Mouse (Mus musculus) small intestine, adult 2 months (tissue): Measurements from ENCODE around the gene Cox10. TPM values are rescaled to one million over a fixed set of nuclear protein-coding genes. Genes with fewer than 3 reads are reported as not detected.

Experiments used
- H3K27ac ChIP-seq: fragments of 200-500 bp; 2 replicates; pipeline ENCODE4 v1.5.1; 2012; ENCODE audit warnings: low read depth, low read length, control low read depth, inconsistent platforms; ENCODE audit not compliant: insufficient read depth
- H3K27me3 ChIP-seq: fragments of 200-500 bp; 2 replicates; pipeline ENCODE4 v1.6.1; 2012; ENCODE audit warnings: mild to moderate bottlenecking, moderate library complexity, low read length, inconsistent platforms; ENCODE audit not compliant: control insufficient read depth, insufficient read depth
- H3K36me3 ChIP-seq: fragments of 200-500 bp; 2 replicates; pipeline ENCODE4 v1.6.1; 2012; ENCODE audit warnings: mild to moderate bottlenecking, low read length, control low read depth, inconsistent platforms; ENCODE audit not compliant: control insufficient read depth, insufficient read depth
- H3K4me1 ChIP-seq: fragments of 200-500 bp; 2 replicates; pipeline ENCODE4 v1.6.1; 2012; ENCODE audit warnings: low read length, inconsistent platforms, mixed read lengths; ENCODE audit not compliant: control insufficient read depth, insufficient read depth, insufficient read length
- H3K4me3 ChIP-seq: fragments of 200-500 bp; 2 replicates; pipeline ENCODE4 v1.5.1; 2012; ENCODE audit warnings: low read depth, mild to moderate bottlenecking, control low read depth, inconsistent platforms, low read length, moderate library complexity
- CTCF ChIP-seq: fragments of 200-500 bp; IDR thresholded peaks from 2 replicates; pipeline ENCODE4 v1.5.1; 2012; ENCODE audit warnings: low read depth, mild to moderate bottlenecking, control low read depth, inconsistent platforms, low read length, moderate library complexity, mixed read lengths; ENCODE audit not compliant: insufficient replicate concordance, insufficient read length; ENCODE audit errors: extremely low read depth
- POLR2A ChIP-seq: fragments of 200-500 bp; IDR thresholded peaks from 2 replicates; pipeline ENCODE4 v1.6.1; 2012; ENCODE audit warnings: low read depth, mild to moderate bottlenecking, control low read depth, inconsistent platforms, low read length, moderate library complexity
- WGBS: fragments of 180-500 bp; shearing (Covaris S2); methylation state at CpG from one replicate; pipeline ENCODE4 v1.1.7; 2018; 5-methylcytosine and 5-hydroxymethylcytosine counted together
- polyA plus RNA-seq: library from polyadenylated mRNA; depleted of rRNA; stranded (reverse); fragments of >200 nt; gene quantifications from 2 replicates; pipeline ENCODE4 v1.2.3, GENCODE M21; 2012; rRNA removed

Cox10 gene
- polyA plus RNA-seq, 1 experiment: 15.2 TPM

DNA sequence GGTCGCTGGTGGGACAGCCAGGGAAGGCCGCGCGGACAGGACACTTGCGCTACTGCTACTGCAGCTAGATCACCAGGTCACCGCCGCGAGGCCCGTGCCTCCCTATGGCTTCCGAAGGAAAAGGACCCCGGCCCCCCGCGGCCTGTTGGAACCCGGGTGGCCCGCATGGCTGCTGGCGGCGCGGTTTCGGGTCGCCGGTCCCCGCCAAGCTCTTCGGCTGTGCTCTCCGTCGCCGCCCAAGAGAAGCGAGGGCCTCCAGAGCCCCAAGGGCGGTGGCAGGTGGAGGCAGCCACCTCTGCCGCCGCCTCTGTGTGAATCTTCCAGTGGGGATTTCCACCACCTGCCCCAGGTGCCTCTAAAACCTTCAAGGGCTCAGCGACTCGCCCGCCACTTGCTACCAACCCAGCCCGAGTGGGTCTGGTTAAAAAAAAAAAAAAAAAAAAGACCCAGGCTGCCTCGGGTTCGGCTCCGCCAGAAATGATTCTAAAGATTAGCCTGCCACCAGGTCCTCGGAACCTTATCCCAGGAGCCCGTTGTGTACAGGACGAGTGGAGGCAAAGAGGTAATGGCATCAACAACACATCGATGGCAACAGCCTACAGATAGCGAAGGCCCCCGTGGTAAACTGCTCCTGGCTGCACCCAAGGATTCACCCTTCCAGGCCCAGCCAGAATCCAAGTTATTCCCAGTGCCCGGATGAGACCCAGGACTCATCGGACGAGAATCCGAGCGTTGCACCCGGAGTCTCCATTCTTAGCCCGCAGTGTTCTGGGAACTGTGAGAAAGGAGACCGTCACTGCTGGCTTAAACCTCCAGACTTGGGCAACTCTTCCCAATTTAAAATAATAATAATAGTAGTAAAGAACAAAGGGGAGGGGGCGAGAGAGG is 159.8 kb downstream of the Cox10 start:
- peaks cover 14% of the 10 kb centered on the region for H3K4me1 ChIP-seq
- 13% methylated on average over 52 of the region's 52 CpGs for WGBS
- no peak overlapping the region for H3K27ac ChIP-seq
- peaks cover 58% of the 10 kb centered on the region for H3K27me3 ChIP-seq
- no peaks in the 10 kb centered on the region for H3K36me3 ChIP-seq
- TF ChIP-seq POLR2A (no peak), CTCF (no peak)
- peak overlapping the region; percentile 70 for H3K4me3 ChIP-seq

DNA sequence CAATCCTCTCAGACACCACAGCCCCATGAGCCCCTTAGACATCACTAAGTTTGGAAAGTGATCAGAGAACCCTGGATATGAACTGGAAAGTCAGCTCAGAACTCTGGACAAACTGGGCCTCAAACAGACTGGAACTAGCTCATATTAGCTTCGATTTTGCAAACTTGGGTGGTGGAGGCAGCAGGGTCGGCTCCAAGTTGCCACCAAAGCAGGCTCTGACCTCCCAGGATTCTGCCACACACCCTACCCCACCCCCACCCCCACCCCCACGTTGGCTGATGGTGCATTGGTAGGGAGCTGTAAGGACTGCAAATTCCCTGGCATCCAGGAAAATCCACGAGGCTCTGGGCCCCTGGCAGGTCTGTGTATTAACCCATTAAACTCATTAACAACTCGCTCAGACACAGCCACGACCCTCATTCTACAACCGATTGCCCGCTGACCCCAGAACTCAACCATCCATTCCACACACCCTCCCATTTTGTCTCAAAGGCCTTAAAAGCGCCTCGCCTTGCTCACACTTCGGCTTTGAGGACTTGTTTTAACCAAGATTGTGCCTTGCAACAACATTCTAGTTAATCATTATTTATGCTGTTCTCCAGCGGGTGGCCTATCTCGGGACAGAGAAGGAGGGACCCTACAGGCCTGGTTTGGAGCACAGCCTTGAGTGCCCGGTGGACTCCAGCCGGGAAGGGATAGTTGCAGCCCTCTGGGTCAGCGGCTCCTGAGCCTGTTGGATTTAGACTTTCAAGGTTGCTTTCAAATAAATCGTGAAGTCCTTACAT is 160.8 kb downstream of the Cox10 start:
- Histone ChIP-seq H3K4me3 (peak overlapping the region; percentile 70; the same call in 1 of the 2 replicates), H3K27me3 (peaks cover 48% of the 10 kb centered on the region), H3K36me3 (no peaks in the 10 kb centered on the region), H3K27ac (no peak overlapping the region), H3K4me1 (peaks cover 15% of the 10 kb centered on the region)
- WGBS: 31% methylated on average over 17 of the region's 17 CpGs
- TF ChIP-seq POLR2A (no peak), CTCF (no peak)

DNA sequence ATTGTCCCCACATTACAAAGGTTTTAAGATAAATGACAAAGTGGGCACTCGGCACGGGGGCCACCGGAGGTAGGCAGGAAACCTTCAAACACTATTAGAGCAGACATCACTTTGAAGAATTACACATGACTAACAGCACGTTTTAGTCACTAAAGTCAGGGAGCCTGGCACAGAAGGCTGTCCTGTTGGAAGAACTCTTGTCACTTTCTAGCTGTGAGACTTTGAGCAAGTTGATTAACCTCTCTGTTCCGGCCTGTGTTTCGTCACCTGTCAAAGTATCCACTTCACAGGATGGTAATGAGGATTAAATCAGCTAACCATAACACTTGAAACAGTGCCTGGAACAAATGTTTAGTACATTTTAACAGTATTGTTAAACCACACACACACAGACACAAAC is 161.7 kb downstream of the Cox10 start:
- Histone ChIP-seq H3K4me1 (peaks cover 11% of the 10 kb centered on the region), H3K27ac (no peak overlapping the region), H3K36me3 (no peaks in the 10 kb centered on the region), H3K27me3 (peaks cover 39% of the 10 kb centered on the region), H3K4me3 (no peak overlapping the region)
- no peak for TF ChIP-seq CTCF
- TF ChIP-seq POLR2A: no peak
- WGBS: 77% methylated on average over 6 of the region's 6 CpGs

DNA sequence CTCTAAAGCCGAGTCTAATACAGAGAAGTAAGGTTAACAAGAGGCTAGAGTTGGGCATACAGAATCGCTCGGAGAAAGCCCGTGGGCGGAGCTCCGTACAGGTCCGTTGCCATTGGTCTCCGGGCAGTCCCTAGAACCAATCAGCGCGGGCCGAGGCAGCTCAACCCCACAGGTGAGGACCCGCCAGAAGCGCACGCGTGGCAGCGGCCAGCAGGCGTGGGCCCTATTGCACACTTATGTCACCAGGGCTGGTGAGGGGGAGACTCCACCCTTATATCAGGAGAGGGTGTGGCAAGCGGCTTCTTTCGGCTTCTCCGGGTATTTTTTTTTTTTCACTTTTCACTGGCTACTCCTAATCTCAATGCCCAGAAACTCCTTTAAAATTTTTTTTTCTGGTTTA is 164.9 kb downstream of the Cox10 start:
- peaks cover 5% of the 10 kb centered on the region for H3K4me1 ChIP-seq
- TF ChIP-seq POLR2A (no peak), CTCF (no peak)
- 1% methylated on average over 20 of the region's 20 CpGs for WGBS
- peak overlapping the region; percentile 37 for H3K4me3 ChIP-seq
- no peaks in the 10 kb centered on the region for H3K36me3 ChIP-seq
- H3K27me3 ChIP-seq: peaks cover 9% of the 10 kb centered on the region
- H3K27ac ChIP-seq: no peak overlapping the region

DNA sequence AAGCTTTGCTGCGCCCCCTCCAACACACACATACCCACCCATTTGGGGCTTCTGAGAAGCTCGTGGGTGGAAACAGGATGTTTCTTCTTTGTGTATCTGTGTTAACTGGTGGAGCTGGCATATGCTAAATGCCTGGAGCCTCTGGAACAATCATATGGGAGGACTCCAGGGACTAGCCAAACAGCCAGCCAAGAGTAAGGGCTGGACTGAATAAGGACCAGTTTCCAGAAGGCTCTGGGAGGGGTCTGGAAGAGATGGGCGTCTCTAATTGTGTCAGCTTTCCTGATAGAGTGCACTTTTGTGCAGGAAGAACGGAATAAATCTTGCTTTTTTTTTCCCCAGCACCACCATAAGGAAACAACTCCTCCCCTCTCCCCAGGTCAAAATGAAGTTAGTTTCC is 165.3 kb downstream of the Cox10 start:
- Histone ChIP-seq H3K4me1 (peaks cover 2% of the 10 kb centered on the region; the same call in 1 of the 2 replicates), H3K4me3 (peak overlapping the region; percentile 37), H3K27me3 (peaks cover 4% of the 10 kb centered on the region), H3K36me3 (no peaks in the 10 kb centered on the region), H3K27ac (no peak overlapping the region)
- 25% methylated on average over 4 of the region's 4 CpGs for WGBS
- TF ChIP-seq CTCF: no peak
- TF ChIP-seq POLR2A: no peak

Other genes starting within 250 kb of the Cox10 start
- 3.7 and 10.3 TPM in 2 replicates for gene Hs3st3b1, start 157.2 kb downstream of the Cox10 start, polyA plus RNA-seq